Mouse (Mus musculus) ovary, adult 18-20 months (tissue): ENCODE results near the gene Rgs10.

Experiments used
- DNase-seq: peaks from one replicate; pipeline ENCODE4 v3.0.0; 2022; ENCODE audit warnings: low spot score, mixed read lengths

Gene Rgs10

GRCm38 (mm10) chr7:128408265-128408664, 10.3 kb downstream of the Rgs10 start:
- no peak for DNase-seq

GRCm38 (mm10) chr7:128403988-128404387, 14.6 kb downstream of the Rgs10 start:
- DNase-seq, result no peak

- DNase-seq, result no peak
Measured at GRCm38 (mm10) chr7:128403586-128403985, 15.0 kb downstream of the Rgs10 start.

GRCm38 (mm10) chr7:128403128-128403527, 15.4 kb downstream of the Rgs10 start:
- no peak for DNase-seq

- no peak for DNase-seq
Measured at GRCm38 (mm10) chr7:128402577-128402976, 16.0 kb downstream of the Rgs10 start.

- no peak for DNase-seq
Measured at GRCm38 (mm10) chr7:128398664-128399063, 19.9 kb downstream of the Rgs10 start.

- DNase-seq, result no peak
Measured at GRCm38 (mm10) chr7:128397066-128397465, 21.5 kb downstream of the Rgs10 start.

- DNase-seq, result no peak
Measured at GRCm38 (mm10) chr7:128393756-128394155, 24.8 kb downstream of the Rgs10 start.

- DNase-seq, result no peak
Measured at GRCm38 (mm10) chr7:128392972-128393314, 25.6 kb downstream of the Rgs10 start.

GRCm38 (mm10) chr7:128392071-128392971, 26.2 kb downstream of the Rgs10 start:
- no peak for DNase-seq

- no peak for DNase-seq
Measured at GRCm38 (mm10) chr7:128391267-128392057, 27.1 kb downstream of the Rgs10 start.

- DNase-seq, result peak; percentile 81
Measured at GRCm38 (mm10) chr7:128388968-128389367, 29.6 kb downstream of the Rgs10 start.

- DNase-seq, result no peak
Measured at GRCm38 (mm10) chr7:128383726-128384463, 34.7 kb downstream of the Rgs10 start.

- no peak for DNase-seq
Measured at GRCm38 (mm10) chr7:128383189-128383725, 35.3 kb downstream of the Rgs10 start.

- DNase-seq, result no peak
Measured at GRCm38 (mm10) chr7:128382527-128382860, 36.1 kb downstream of the Rgs10 start.

- no peak for DNase-seq
Measured at GRCm38 (mm10) chr7:128381811-128382526, 36.6 kb downstream of the Rgs10 start.

GRCm38 (mm10) chr7:128381001-128381400, 37.6 kb downstream of the Rgs10 start:
- DNase-seq, result no peak

GRCm38 (mm10) chr7:128379162-128379805, 39.3 kb downstream of the Rgs10 start:
- no peak for DNase-seq

GRCm38 (mm10) chr7:128376206-128376701, 42.3 kb downstream of the Rgs10 start:
- no peak for DNase-seq

GRCm38 (mm10) chr7:128374156-128374555, 44.4 kb downstream of the Rgs10 start:
- no peak for DNase-seq

- DNase-seq, result no peak
Measured at GRCm38 (mm10) chr7:128373751-128374150, 44.8 kb downstream of the Rgs10 start.
